Mouse (Mus musculus) lung, postnatal 0 days (tissue): ENCODE data around the gene P4ha3.

ENCODE experiments used
- CTCF ChIP-seq: IDR thresholded peaks from 2 replicates; pipeline ENCODE4 v1.5.1; 2016; ENCODE audit warnings: antibody characterized with exemption, mild to moderate bottlenecking
- EP300 ChIP-seq: IDR thresholded peaks from 2 replicates; pipeline ENCODE4 v1.6.1; 2016; ENCODE audit warnings: antibody characterized with exemption, mild to moderate bottlenecking, control low read depth

GRCm38 (mm10) chr7:100272369-100272768 lies 13.0 kb upstream of the P4ha3 start:
- TF ChIP-seq CTCF (no peak), EP300 (no peak)
